Mouse (Mus musculus): ENCODE measurements around the gene Plpp3.

Plpp3 gene

DNA sequence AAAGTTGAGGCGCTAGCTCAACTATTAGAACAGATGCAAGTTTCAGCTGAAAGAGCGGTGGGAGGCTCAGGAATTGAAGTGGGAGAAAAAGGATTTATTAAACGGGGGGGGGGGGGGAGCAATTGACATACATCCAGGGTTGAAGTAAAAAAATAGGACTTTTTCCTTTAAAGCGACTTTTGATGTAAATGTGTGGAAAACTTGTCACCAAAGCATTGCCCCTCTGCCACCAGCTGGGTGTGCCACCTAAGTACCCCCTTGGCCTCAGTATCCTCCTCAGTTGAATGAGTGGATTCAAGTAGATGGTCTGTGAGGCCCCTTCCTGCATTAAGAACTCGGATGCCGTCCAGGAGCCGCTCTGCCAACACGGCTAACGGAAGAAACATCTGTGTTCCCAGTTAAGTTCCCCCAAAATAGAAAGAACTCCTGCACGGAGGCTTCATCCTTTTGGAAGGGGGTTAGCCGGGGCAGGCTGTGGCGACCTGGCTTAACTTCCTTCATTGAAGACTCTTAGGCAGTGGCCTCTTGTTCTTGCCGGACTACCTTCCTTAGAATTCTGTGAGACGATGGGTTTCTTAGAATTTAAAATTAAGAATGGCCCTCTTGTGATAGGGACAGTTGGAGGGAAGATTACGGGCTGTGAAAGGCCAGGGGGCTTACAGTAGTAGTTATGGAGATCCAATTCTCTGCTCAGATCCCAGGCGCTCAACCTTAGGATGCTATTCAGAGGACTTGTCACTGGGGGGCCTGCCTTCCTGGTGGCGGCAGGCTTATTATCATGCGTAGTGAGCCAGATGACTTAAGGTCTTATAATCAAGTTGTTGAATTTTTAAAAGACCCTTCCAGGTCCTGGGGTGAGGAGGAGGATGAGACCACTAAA is 1.7 kb downstream of the Plpp3 start:
- DNase-seq (ENCODE audit: low read depth, low spot score): no peak

DNA sequence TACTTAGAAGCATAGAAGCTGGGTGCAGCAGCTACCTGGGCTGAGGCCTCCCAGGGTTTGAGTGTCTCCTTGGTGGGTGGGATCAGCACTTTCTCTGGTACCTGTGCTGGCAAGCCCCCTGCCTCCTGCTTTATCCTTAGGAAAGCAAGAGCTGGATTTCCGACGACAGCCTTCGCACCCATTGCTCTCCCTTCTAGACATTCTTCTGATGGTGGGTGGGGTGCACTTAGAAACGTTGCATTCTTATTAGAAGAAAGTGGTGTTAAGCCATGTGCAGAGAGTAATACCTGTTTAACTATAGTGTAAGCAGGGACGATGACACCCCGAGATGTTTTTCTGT is 2.4 kb downstream of the Plpp3 start:
- no peak for DNase-seq (ENCODE audit: low read depth, low spot score)

DNA sequence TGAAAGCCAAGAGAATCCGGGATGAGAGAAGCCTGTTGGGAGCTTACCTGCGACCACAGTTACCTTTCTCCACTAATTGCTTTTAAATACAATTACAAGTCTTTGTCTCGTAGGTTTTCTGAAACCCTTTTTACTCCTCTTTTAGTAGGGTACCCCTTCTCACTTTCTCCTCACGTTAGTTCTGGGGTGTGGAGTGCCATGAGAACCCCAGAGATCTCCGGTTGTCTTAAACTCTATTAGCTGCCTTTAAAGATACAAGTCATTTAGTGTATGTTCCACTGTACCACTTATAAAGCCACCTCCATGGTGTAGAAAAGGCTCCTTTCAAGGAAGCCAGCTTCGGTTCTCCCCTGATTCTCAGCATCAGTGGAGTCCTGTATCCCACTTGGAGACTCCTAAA is 3.3 kb downstream of the Plpp3 start:
- DNase-seq (ENCODE audit: low read depth, low spot score): no peak

DNA sequence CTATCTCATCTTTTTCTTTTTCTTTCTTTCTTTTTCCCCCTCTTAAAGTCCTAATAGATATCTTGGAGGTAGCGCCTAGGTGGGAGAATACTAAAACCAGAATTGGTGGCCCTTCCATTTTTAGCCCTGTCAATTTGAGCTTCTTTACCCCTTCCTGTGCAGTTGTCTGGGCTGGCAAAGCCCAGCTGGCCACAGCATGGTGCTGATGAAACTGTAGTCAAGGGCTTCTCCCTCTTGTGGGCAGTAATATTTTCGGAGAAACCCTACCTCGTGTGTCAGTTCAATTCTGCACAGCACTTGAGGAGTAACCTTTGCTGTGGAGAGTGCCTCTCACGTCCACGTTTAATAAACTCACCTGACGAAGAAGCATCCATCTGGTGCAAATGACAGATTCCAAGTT is 4.9 kb downstream of the Plpp3 start:
- no peak for DNase-seq (ENCODE audit: low read depth, low spot score)

DNA sequence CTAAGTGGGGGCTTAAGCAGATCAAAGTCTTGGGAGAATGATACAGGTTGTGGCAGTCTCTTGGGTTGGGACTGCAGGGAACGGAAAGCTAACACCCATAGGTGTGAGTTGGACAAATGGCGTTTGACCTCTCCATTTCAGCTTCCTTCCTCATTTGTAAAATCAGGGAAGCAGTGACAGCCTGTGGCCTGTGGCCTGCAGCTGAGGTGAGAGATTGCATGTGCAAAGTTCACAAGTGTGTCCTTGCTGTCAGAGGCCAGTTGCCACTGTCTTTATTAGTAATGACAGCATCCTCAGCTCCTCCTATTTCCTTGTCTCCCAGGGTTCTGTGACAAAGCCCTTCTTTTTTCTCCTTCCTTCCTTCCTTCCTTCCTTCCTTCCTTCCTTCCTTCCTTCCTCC is 5.5 kb downstream of the Plpp3 start:
- DNase-seq (ENCODE audit: low read depth, low spot score): no peak

DNA sequence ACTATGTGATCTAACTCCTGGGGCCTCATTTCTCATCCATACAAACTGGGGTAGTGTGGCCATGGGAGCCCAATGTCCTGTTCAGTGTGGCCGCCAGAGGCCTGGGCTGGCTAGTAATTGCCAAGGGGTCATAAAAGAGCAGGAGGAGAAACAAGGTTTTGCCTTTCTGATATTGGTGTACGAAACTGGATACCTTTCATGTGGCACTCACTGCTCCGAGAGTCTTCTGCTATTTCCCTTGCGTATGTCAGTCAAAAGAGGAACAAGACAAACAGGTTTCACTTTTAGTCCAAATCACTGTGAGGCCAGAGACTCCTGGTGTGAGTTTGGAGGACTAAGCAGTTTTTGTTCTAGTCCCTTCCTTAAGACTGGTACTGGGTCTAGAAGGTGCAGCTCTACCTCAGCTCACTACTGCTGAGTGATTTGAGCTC is 6.8 kb downstream of the Plpp3 start:
- DNase-seq (ENCODE audit: low read depth, low spot score): no peak

DNA sequence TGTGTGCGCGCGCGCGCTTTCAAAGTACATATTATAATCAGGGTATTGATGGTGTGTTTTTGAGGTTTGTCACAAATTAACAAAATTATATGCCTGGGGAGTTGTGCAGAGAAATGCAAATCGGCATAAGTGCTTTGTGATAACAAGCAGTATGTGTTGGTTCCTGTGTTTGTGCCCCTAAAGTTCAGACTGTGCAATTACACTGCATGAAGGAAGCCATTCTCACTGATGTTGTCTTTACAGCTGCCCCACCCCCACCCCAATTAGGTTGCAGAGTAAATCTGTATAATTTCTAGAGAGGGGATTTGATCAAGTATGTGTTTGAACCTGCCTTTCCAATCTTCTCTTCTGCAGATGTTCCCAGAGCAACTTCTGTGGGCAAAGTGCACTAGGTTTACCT is 7.8 kb downstream of the Plpp3 start:
- no peak for DNase-seq (ENCODE audit: low read depth, low spot score)

DNA sequence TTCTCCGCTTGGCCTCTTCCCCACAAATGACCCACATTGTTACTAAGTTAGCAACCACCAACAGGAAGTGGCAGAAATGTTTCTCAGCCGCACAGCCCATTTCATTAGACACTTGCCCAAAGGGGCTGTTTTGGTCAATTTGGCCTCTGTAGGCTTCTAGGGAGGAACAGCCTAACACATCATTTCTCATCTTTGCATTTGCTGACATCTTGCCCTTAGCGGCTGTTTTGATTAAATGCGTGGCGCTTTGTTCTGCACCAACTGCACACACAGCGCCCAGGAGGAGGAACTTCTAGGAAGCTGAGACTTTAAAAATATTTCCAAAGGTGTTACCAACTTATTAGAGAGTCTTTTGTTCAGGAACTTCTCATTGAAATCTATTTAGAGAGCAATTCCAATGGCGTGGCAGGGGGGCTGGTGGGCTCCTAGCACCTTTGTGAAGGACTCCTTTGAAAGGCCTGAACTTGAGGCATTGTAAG is 12.0 kb downstream of the Plpp3 start:
- no peak for DNase-seq (ENCODE audit: low read depth, low spot score)

DNA sequence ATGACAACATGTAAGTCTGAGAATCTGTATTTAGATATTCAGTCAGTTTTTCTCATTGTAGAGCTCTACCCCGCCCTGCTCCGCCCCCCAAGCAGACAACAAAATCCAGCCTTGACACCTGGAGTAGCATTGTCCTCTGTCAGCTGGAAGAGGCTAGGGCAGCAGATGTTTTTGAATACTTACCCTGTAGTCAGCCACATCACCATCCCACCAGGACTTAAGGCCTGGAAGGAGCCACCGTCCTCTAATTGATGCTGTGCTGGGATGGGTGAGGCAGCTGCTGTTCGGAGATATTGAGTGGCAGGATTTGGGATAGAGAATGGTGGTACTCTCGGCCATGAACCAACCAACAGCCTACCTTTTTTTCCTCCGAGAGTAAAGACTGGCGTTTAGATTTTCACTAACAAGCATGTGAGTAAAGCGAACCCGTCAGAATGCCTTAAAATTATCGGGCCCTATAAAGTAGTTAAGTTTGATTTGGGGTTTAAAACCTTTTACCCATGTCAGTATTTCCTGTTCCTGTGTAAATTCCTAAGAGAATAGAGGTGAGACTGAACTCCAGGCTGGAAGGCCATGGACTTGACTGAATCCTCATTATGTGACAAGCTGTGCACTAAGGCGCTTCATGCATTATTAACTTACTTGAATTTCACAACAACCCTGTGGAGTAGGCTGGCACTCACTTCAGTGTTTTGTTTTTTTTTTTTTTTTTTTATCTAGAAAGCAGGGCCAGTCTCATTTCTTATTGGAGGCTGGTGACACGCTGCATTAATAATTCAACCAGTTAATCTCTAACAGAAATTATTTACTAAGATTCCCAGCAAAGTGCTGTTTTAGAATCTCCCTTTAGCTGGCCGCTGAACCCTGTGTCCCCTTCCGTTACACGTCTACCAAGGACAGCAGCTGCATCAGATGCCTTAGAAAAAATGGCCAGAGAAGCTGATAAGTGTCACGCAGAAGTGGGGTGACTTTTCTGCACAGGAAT is 13.0 kb downstream of the Plpp3 start:
- no peak for DNase-seq (ENCODE audit: low read depth, low spot score)

DNA sequence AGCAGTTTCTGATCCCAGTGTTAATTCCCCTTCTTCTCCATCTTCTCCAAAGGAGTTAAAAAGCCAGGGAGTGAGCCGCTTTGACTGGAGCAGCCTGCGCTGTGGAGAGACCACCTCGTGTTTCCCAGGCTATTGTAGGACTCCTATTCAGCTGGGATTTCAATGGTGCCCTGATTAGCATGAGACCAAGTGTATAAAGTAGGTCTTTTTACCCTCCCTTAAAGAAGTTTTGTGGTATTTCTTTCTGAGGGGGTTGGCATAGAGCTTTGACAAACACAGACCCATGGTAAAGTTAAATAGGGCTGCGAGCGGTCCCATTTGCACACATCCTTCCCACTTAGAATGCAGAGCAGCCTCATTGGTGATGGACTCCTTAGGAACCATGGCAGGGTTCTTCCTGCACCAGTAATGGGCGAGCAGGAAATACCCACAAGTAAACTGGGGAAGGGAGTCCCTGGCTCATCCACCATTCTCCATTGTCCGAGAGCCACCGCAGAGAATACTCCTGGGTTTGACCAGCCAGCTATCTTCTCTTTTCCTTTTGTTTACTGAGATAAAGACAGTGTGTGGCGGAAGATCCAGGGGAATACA is 13.8 kb downstream of the Plpp3 start:
- no peak for DNase-seq (ENCODE audit: low read depth, low spot score)

DNA sequence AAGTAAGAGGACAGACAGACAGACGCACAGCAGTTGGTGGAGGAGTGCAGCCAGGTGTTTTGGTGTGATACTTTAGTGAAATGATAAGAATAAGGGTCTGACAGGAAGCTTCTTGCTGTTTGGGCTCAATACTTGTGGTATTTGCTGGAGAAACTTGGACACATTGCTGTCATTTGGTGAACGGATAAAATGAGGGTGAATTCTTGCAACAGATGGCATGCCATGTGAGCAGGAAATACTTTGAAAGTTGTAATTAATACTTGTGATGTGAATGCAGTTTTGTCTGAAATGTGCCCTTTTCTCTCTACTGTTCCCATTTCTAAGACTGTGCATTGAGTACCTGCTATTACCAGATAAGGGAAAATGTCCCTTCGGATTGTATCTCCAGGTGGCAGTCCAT is 14.3 kb downstream of the Plpp3 start:
- no peak for DNase-seq (ENCODE audit: low read depth, low spot score)

DNA sequence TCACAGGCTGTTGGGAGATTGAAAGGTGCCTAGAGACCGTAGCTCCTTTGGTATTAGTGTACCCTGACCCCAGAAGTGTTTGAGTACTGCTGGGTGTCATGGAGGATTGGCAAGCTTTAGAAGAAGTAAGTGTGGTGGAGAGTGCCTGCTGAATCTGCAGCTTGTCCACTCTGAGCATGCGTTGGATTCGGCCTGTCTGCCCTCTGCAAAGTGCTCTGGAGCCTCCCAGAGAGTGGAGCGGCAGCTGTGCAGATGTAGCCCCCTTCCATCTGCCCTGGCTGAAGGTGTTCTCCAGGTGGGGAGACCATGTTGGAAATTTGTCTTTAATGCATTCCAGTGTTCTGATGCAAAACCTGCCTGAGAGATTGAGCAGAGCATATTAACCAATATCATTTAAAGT is 17.6 kb downstream of the Plpp3 start:
- no peak for DNase-seq (ENCODE audit: low read depth, low spot score)

DNA sequence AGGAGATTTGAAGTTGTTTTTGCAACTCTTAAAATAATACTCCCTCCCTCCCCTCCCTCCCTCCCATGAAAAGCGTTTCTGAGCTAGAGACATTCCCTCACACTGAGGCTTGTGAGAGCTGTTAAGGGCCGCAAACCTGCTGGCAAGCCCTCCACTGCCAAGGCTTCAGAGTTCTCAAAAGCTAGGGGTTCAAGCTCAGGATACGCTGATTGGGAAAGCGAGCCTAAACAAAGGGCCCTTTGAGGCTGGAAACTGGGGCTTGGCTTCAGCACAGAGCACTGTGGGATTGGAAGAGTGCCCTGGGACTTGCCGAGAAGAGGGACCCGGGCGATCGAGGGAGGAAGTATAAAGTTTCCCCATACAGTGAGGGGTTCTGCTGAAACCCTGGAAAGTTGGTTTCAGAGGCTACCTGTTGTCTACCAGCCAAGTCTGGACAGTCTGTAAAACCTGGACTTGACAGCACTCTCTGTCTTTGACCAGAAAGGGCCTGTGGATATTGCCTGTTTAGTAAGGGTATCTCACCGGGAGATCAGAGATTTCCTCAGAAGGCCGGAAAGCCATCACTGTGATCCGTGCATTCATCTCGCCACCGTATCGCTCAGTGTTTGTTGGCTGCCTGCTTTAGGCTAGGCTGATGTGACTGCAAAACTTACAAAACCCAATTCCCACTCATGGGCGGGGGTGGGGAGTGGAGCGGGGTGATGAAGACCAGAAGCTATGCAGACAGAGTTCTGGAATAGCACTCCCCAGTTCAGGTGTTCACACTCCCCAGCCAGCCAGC is 18.3 kb downstream of the Plpp3 start:
- no peak for DNase-seq (ENCODE audit: low read depth, low spot score)

DNA sequence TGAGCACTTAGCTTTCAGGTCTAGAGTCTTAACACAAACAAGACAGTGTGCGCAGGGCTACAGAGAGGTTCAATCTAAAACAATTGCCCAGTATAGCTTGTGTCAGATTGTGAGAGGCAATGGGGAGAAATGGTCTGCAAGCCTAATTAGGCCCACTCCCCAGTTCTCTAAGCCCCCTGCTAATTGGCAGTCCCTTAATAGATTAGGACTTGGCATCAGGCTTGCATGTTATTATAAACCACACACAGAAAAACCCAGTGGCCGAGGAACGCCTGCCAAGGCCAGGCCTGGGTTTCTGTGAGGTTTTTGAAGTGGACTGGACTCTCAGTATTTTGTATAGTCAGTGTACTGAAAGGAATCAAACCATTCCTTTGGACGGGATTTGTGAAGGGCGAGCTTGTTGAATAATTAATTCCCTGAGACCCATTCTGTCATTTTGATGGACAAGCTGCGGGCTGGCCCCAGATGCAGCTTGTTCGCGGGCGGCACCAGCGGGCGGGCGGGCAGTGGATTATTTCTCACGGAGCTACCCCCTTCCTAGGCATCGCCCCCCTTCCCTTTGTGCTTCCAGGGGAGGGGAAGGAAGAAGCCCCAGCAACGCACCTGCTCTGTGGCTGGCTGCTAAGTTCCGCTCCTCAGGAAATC is 24.0 kb downstream of the Plpp3 start:
- no peak for DNase-seq (ENCODE audit: low read depth, low spot score)

DNA sequence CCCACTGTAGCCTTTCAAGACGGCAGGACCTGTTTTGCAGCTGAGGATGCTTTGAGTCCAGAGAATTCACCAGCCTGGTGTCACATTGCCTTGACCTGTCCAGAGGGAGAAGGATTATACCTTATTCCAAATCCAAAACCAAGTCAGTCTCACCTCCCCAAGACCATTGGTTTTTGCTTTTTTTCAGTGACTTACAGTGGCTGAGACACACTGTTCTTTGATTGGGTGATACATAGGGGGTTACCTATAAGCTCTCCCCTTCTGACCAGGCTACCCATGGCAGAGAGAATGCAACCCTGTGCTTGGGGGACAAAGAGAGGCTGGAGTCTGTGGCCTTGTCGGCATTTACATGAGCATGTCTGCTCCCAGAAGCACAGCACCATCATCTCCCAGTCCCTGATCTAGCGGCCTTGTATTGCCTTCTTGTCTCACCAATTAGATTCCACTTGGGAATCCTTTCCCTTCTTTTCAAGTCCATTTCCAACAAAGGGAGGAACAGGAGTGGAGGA is 24.6 kb downstream of the Plpp3 start:
- no peak for DNase-seq (ENCODE audit: low read depth, low spot score)

DNA sequence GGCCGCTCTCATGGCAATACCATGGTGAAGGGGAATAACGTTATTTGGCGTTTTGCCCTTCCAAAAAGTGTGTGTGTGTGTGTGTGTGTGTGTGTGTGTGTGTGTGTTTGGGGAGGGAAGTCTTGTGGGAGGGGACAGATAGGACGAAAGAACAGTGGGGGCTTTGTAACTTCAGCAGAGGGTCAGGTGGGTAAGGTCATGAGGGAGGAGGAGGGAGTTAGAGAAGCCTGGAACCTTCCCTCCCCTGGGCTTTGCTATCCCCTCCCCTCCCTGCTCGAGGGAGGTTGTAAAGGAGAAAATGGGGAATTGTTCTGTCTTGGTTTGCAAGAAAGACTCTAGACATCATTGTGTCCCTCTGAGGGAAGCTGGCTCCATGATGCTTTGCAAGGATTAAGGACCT is 25.1 kb downstream of the Plpp3 start:
- no peak for DNase-seq (ENCODE audit: low read depth, low spot score)

DNA sequence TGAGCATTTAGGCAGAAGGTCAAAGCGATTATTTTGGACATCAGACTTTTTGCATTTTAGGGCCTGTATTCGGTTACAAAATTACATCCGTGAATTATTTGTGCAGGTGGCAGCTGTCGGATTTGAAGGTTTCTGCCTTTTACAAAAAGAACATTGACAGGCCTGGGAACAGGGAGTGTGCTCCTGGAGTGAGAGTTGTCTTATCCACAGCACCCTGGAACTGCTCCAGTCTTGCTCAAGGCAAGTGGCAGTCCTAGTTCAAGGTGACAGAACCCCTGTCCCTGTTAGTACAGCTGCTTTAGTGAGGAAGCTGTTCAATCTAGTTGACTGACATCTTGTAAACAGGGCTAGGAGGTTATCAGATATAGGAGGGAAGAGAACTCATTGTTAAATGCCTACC is 27.3 kb downstream of the Plpp3 start:
- DNase-seq (ENCODE audit: low read depth, low spot score): no peak

DNA sequence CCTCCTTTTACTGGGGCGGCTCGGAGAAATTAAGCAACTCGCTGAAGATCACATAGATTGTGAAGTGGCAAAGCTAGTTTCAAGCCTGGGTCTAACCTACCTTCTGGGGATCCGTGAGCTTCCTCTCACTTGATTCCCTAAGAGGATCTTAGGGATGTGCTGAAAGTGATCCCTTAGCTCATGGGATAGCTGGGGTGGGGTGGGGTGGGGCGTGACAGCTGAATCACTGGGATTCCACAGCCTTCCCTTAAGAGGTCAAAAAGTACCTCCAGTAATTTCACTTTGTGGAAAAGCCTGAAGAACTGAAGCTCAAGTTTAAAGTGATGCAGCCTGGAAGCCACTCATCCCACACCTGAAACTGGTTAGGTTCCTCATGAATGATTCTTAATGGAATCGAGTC is 27.8 kb downstream of the Plpp3 start:
- no peak for DNase-seq (ENCODE audit: low read depth, low spot score)

DNA sequence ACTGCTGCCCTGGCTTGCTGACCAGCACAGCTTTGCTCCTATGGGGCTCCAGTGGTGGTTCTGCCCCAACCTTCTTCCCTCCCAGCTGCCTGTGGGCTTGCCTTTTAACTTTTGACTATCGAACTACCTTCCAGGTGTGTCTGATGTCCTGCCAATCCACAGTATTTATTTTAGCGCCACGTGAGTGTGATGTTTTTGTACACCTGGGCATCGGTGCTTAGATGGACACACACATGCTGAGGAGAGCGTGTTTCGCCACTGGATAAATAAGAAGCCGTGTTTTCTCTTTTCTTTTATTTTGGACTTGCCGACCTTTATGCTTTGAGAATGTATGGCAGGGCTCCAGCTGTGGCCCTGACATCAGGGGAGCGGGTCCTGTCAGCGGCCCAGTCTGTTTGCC is 29.5 kb downstream of the Plpp3 start:
- no peak for DNase-seq (ENCODE audit: low read depth, low spot score)

DNA sequence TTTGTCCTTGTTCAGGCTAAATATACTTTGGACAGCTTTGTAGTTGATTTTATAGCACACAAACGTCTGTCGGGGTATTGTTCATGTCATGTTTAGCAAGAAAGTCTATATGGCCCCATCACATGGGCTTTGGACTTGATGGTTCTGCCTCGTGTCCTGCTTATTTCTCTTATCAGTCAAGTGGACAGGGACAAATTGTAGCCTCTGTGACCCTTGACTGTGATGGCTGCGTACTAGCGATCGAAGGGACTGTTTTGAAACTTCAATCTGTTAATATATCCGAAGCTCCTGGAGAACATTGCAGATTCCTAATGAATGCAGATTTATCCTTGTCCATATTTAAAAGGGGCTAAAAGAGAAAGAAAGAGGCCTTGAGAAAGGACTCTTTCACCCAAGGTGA is 30.7 kb downstream of the Plpp3 start:
- DNase-seq (ENCODE audit: low read depth, low spot score): no peak

DNA sequence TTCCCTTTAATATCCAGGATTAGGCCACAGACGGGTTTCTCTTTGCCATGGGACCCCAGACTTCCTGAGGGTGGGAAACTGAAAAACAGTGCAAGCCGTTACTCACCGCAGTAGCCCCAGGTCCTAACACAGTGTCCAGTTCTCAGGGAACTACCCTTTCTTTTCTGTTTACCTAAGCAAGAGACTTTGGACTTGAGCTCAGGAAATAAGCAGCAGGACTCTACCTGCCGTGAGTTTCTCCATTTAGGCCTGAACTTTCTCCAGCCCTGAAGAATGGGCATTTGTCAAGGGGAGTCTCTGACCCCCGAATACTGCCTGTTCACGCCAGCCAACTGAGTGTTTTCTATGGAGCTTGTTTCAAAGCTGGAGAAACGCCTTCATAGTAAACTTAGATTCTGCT is 31.7 kb downstream of the Plpp3 start:
- no peak for DNase-seq (ENCODE audit: low read depth, low spot score)
